Mouse (Mus musculus) myocyte (in vitro differentiated cells): ENCODE measurements around the gene Dnm2.

Experiments
- MAX ChIP-seq: IDR thresholded peaks from one replicate; pipeline ENCODE4 v1.6.1; 2011; ENCODE audit warnings: low read depth, mild to moderate bottlenecking, control low read depth
- SRF ChIP-seq: IDR thresholded peaks from one replicate; pipeline ENCODE4 v1.6.1; 2011; ENCODE audit warnings: low read depth; ENCODE audit not compliant: control insufficient read depth, insufficient read length

DNA sequence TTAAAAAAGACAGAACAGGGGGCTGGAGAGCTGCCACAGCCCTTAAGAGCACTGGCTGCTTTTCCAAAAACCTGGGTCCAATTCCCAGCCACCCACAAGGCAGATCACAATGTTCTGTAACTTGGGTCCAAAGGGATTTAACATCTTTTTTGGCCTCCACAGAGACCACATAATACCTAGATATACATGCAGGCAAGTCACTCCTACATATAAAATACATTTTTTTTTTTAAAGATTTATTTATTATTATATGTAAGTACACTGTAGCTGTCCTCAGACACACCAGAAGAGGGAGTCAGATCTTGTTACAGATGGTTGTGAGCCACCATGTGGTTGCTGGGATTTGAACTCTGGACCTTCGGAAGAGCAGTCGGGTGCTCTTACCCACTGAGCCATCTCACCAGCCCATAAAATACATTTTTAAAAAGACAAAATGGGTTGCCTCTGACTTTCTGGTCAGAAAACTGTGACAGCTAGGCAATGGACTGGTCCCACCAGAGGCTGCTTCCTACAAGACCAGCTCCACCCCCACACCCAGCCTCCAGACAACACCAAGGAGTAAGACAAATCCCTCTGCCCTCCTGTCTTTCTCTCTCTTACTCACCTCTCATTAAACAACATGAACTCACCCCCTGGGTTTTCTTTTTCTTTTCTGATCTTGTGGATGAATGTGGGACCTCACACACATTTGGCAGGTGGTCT, 102.5 kb downstream of the Dnm2 start:
- TF ChIP-seq MAX = no peak
- no peak for TF ChIP-seq SRF
